Mouse (Mus musculus): Measurements from ENCODE around the gene Scgb2b18. TPM values are rescaled to one million over a fixed set of nuclear protein-coding genes. Genes with fewer than 3 reads are reported as not detected.
"Not testable (repeated sequence)": the region's sequence is repeated elsewhere in the genome, so short reads cannot be mapped to it uniquely, and the experiment has no call there.

The Scgb2b18 gene
- polyA plus RNA-seq (2017; shearing (Covaris generic)) = not detected

- not testable (repeated sequence) for ATAC-seq
Measured at GRCm38 (mm10) chr7:33173764-33174163, at the start of gene Scgb2b18. Gene Scgb2b18 (minus strand): TSS chr7:33173864.

GRCm38 (mm10) chr7:33185268-33185667 is 11.6 kb upstream of the Scgb2b18 start, which contains the start of gene Scgb1b18:
Gene Scgb1b18 (plus strand): TSS chr7:33185568.
- ATAC-seq = not testable (repeated sequence)

Other genes with a start within 250 kb of the Scgb2b18 start
- gene Scgb2b17, start 117.3 kb downstream of the Scgb2b18 start, polyA plus RNA-seq (2017; shearing (Covaris generic)) = not detected
- gene Scgb1b17, start 110.4 kb downstream of the Scgb2b18 start, polyA plus RNA-seq (2017; shearing (Covaris generic)) = not detected
- not detected for gene Scgb1b18, start 11.7 kb upstream of the Scgb2b18 start, polyA plus RNA-seq (2017; shearing (Covaris generic))
- not detected for gene Scgb2b19, start 106.5 kb upstream of the Scgb2b18 start, polyA plus RNA-seq (2017; shearing (Covaris generic))
- not detected for gene Scgb1b19, start 113.4 kb upstream of the Scgb2b18 start, polyA plus RNA-seq (2017; shearing (Covaris generic))
- gene Scgb2b20, start 192.5 kb upstream of the Scgb2b18 start, polyA plus RNA-seq (2017; shearing (Covaris generic)) = not detected
- gene Scgb1b20, start 199.4 kb upstream of the Scgb2b18 start, polyA plus RNA-seq (2017; shearing (Covaris generic)) = not detected